Mouse (Mus musculus) CD8-positive naive resting alpha-beta T cell, adult 2 months (primary cell): ENCODE data around the gene Ninj2.
A peak's percentile ranks its signal among the peaks of the same experiment; 100 is the strongest.

Experiments used
- DNase-seq, 2 experiments: peaks; one replicate each; pipeline ENCODE4 v3.0.0; 2022; ENCODE audit warnings: low read depth in 2 of 2, low spot score in 2 of 2

Ninj2 gene

GRCm38 (mm10) chr6:120194305-120194704 is 101.2 kb downstream of the Ninj2 start:
- no peak for DNase-seq

GRCm38 (mm10) chr6:120194963-120195362 is 101.8 kb downstream of the Ninj2 start:
- DNase-seq: no peak

GRCm38 (mm10) chr6:120196837-120197236 is 103.7 kb downstream of the Ninj2 start:
- DNase-seq: peak in 1 of 2 experiments; percentile 63

DNA sequence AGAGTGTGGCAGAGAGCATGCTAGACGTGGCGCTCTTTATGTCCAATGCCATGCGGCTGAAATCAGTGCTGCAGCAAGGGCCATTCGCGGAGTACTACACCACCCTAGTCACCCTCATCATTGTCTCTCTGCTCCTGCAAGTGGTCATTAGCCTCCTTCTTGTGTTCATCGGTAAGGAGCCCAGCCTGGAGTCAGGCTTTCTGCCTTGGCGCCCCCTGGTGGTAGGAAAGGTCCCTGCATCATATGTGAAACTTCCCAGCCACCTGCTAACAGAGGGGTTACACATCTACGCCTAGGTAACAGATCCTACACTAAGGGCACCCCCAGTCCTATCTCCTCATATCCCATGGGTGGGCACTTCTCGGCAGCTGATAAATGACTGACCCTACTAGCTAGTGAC is 104.8 kb downstream of the Ninj2 start:
- peak; percentile 80 to 89 for DNase-seq

- DNase-seq: peak; percentile 47 to 56
These were observed 106.7 kb downstream of the Ninj2 start for GRCm38 (mm10) chr6:120199638-120200394.

DNA sequence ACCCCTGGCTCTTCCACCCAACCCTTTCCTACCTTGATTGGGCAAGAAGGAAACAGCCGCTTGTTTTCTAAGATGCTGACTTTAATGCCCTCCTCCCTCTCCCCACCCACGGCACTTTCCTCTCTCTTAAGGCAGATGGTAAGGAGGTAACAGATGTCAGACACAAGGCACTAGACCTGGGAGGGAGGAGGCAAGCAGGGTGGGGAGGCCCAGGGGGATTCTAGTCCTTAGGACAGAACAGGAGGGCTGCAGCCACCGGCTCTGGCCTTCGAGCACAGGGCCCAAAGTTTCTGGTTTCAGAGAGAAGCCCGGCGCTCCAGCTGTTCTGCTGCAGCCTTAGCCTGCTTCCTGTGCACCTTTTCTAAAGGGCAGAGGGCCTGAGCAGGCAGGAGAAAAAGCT is 108.8 kb downstream of the Ninj2 start:
- no peak for DNase-seq

- no peak for DNase-seq
These were observed 109.3 kb downstream of the Ninj2 start for GRCm38 (mm10) chr6:120202406-120202805.

GRCm38 (mm10) chr6:120206586-120206985 is 113.4 kb downstream of the Ninj2 start:
- peak in 1 of 2 experiments; percentile 27 for DNase-seq

DNA sequence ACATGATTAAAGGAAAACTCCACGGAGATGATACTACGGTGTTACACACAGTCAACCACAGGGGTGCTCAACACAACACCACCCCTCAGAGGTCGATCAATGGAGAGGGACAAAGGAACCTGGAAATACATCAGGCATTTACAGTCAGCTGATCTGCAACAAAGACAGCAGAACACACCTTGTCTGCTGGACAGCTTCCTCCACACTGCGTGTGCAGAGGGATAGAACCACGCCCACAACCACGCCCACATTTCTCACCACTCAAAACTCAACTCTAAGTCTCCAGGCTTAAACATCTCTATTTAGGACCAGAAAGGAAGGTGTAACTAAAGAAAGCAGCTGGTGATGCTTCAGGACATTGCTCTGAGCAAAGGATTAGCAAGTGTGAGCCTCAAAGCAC is 118.4 kb downstream of the Ninj2 start:
- DNase-seq: no peak

GRCm38 (mm10) chr6:120216702-120217101 is 123.6 kb downstream of the Ninj2 start:
- no peak for DNase-seq

DNA sequence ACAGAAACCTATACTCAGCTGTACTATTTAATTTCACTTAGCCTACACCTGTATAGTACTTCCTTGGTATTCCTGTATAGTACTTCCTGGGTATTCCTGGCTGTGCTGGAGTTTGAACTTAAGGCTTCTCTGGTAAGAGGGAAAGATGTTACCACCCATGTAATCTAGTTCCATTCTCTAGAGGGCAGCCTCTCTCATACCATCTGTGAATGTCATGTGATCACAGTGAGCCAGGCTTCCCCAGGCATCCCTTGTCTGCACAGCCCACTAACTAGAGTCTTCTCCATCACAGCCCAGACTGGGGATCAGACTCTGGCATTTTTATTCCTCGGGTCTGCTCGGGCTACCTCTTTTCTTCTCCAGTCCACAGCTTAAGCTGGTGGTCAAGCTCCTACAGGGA is 126.1 kb downstream of the Ninj2 start:
- DNase-seq: no peak

DNA sequence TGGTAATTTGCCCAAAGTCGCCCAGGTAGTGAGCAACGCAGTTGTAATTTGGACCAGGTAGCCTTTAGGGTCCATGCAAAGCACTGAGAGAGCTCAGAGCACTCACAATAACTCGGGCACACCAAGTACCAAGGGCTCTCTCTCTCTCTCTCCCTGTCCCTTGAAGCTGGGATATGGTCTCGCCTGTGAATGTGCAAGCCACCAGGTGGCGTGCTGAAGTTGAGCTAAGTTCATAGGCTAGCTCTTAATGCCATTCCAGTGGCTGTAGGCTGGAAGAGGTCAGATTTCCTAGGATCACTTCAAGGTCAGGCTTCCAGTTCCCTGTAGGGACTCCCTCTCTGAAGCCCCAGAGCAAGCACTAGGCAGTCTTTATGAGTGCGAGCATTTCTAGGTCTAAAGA is 129.5 kb downstream of the Ninj2 start:
- DNase-seq: peak in 1 of 2 experiments; percentile 14

DNA sequence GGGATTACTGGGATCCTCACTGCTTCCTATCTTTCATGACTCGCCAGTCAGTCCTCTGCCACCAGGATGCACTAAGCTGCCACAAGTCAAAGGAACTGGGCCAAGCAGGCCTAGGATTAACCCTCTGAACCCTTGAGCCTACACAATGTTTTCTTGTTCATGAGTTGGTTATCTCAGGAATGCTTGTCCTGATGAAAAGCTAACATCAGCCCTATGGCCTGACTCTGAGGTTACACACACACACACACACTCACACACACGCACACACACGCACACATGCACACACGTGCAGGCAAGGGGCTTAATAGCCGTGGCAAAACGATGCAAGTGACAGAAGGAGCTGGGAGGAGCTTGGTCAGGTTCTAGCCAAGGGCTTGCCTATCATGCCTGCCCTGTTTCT is 132.2 kb downstream of the Ninj2 start:
- no peak for DNase-seq

DNA sequence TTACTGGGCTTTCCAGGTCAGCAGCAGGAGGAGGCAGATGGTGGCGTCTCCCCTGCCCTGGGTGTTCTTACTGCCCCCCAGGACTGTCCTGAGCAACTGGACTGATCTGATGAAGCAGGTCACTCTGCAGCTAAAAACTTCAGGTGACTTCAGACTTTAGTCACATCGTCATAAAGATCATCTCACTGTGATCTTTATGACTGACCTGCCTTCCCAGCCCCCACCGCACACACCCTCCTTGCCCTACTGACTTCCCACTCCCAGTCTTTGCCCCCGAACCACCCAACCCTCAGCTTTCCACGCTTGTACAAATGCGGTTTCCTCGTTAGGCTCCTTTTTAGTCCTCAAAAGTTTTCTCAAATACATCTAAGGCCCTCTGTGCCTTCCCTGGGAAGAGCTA is 133.9 kb downstream of the Ninj2 start:
- no peak for DNase-seq

DNA sequence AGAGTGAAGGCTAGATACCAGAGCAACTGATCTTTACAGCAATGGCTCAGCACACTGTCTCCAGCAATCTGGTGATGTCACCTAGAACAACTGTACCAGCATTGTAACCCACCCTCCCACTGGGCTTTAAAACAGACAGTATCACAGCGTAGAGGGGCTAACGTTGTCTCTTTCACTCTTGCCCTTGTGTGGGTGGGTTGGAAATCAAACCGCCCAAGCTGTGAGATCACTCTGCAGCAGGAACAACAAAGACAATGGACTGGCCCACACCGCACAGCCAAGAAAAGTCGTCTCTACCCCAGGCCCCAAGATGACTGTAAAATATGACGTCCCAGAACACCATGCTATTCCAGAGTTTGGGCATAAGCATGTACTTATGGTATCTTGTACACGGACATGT is 136.7 kb downstream of the Ninj2 start:
- DNase-seq: no peak

GRCm38 (mm10) chr6:120230441-120230840 is 137.3 kb downstream of the Ninj2 start:
- DNase-seq: no peak

DNA sequence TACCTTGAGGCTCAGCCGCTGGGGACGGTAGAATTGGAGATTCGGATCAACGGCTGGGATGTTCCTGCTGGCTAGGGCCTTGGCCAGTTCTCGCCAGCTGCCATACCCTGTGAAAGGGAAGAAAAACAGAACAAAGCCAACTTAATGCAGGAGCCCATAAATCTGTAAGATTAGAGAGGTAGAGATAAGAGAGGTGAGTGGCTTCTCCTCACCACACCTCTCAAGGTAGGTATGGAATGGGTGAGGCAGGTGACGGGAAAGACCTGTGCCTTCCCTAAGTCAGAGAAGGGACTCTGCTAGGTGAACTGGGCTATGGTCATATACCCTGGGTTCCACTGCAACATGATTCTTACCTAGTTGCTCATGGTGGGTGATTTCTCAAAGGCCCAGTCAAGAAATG is 139.7 kb downstream of the Ninj2 start:
- DNase-seq: no peak

DNA sequence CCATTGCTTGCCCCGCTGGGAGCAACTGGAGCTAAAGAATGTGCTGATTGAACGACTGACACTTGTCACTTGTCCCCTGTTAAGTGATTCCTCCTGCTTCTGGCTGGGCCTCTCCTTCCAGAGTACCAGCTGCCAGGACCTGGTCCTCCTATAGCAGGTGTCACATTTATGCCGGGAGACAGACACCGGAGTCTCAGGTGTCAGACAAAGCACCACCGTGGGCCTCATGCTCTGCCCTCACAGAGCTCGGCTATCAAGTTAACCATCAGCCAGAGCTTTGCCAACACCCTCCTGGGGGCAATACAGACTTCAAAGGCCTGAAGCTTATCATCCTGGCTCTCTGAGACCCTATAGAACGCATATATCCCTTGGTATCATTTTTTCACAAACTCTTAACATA is 142.7 kb downstream of the Ninj2 start:
- DNase-seq: no peak

DNA sequence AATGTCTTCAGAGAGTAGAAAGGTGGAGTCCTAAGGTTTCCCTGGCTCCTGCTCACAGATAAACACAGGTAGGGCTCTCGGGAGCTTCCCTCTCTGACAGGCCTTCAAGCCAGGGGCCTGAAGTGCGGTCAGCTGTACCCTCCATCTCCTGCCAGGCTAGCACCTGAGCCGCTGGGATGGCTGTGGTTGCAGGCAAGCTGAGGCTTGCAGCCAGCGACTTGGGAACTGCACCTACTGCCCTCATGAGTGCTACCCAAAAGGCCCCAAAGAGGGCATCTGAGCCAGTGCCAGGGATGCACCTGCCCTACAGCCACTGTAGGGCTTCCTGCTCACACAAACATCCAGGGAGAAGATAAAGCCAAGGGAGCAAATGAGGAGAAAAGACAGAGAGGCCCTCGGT is 147.3 kb downstream of the Ninj2 start:
- DNase-seq: no peak

DNA sequence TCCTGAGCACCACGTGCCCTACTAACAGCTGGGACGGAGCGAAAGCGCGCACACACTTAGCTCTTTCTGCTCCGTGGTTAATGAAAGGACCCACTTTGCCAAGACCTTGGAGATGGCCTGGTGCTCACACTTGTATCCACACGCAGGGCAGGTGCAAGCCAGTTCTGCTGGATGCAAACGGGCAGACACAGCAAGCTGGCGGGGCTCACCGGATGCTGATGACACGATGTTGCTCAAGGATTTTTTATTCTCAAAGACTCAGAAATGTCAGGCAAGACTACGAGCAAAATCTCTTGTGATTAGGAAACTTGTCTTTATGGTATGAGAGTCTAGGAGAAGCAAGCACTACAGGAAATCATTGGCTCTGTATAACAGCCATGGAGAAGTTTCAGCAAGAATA is 148.3 kb downstream of the Ninj2 start:
- no peak for DNase-seq

DNA sequence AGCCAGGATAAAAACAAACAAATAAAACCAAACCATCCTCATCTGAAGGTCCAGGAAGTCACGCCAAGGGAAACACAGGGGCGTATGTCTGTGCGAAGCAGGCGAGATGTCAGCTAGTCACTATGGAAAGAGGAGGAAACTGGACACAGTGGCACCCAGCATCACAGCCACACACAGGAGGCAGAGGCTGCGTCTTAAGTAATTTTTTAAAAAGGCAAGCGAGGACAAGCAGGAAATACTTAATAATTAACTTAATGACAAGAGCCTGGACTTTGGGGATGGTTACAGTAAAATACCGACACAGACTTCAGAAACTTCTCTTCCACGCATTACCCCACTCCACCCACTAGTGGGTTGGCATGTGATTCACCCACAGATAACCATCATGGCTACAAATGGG is 149.4 kb downstream of the Ninj2 start:
- no peak for DNase-seq

GRCm38 (mm10) chr6:120243250-120243649 is 150.1 kb downstream of the Ninj2 start:
- no peak for DNase-seq

GRCm38 (mm10) chr6:120246676-120247075 is 153.5 kb downstream of the Ninj2 start:
- DNase-seq: no peak
